In genomic region chr17:74048229-74048816, GRCm38 (mm10) we compare ENCODE assay signal across 9 mouse cellular contexts. TPM values are rescaled to one million over a fixed set of nuclear protein-coding genes. Genes with fewer than 3 reads are reported as not detected.
DNase-seq lines count a peak whose midpoint lies in the region; ATAC-seq and TF ChIP-seq lines count a peak whose summit lies in the region.
"Had no signal": no experiment of that assay in that cellular context is flagged by ENCODE, and none has a peak within 500 bp of the region (broad histone marks: within the 10 kb centered on the region; RNA-seq: fewer than 3 reads in every experiment).

No protein-coding gene starts in this region.

- peak; percentile 58 for TF ChIP-seq POLR2A in testis, adult 2 months (IDR thresholded peaks at IDR 0.05; ENCODE audit: control insufficient read depth, low read depth, low read length)

- peaks cover 5% of the 10 kb centered on the region for H3K27me3 ChIP-seq in testis, adult 2 months (ENCODE audit: control insufficient read depth, insufficient read depth, low read length)

- no peak for ATAC-seq in monocyte, adult 5-6 weeks (replicated peaks; ENCODE audit: insufficient number of reproducible peaks, low FRiP score, low TSS enrichment, poor library complexity, severe bottlenecking)

- no peaks in the 10 kb centered on the region for H3K36me3 ChIP-seq in testis, adult 2 months (ENCODE audit: control insufficient read depth, insufficient read depth, low read length)

- H3K4me3 ChIP-seq in testis, adult 2 months (ENCODE audit: control insufficient read depth, low read depth, low read length): peak overlapping the region; percentile 69

- no peak overlapping the region for H3K27ac ChIP-seq in testis, adult 2 months (ENCODE audit: control insufficient read depth, insufficient read depth, low read depth, low read length)

- no peak for TF ChIP-seq CTCF in testis, adult 2 months (IDR thresholded peaks at IDR 0.05; ENCODE audit: control insufficient read depth, insufficient read depth, insufficient replicate concordance, low read depth, low read length)

- DNase-seq in embryo, embryonic 10.5 days (ENCODE audit: low spot score): peak; percentile 13
- no peak for DNase-seq in embryo, embryonic 10 days (ENCODE audit: low spot score)
- no peak for DNase-seq in testis, postnatal 10 days (ENCODE audit: low spot score)
- DNase-seq in mesoderm, embryonic 11.5 days (ENCODE audit: low read depth, low spot score): peak; percentile 7
- no peak for DNase-seq in right cerebral cortex, postnatal 14 days
- DNase-seq in layer of hippocampus, adult 8-10 months (ENCODE audit: low spot score in 2 of 2): no peak
- DNase-seq: B cell, adult 2 months had no signal

- H3K4me1 ChIP-seq in testis, adult 2 months (ENCODE audit: control insufficient read depth, insufficient read depth, low read length): peaks cover 14% of the 10 kb centered on the region

RNA-seq across cellular contexts. Expression of gene Srd5a2, which starts 0.6 kb away (rescaled TPM):
- 0.14 and 0.77 TPM in 2 replicates for polyA plus RNA-seq in testis, adult 2 months (2012; rRNA removed)
- under 1 TPM in 3 of 4 experiments, not detected in 1; 0.33 to 0.68 (median 0.54) TPM for total RNA-seq in layer of hippocampus, adult 8-10 months (2022)
- not detected in 3 replicates for total RNA-seq in monocyte, adult 5-6 weeks (2017)

Comparison
In these comparisons a context has a peak if more than half of its experiments do, and no peak if none do; other contexts are left out.
1. DNase-seq: peak in embryo, embryonic 10.5 days (single experiment) and mesoderm, embryonic 11.5 days (single experiment); none in embryo, embryonic 10 days (single experiment), testis, postnatal 10 days (single experiment), right cerebral cortex, postnatal 14 days (single experiment) and layer of hippocampus, adult 8-10 months (0 of 2).